Mouse (Mus musculus) liver, embryonic 14.5 days (tissue): Measurements from ENCODE around the gene E130114P18Rik. TPM values are rescaled to one million over a fixed set of nuclear protein-coding genes. Genes with fewer than 3 reads are reported as not detected.

Experiments used
- ATAC-seq: fragments of 200-750 bp; cut with Nextera tagmentation; 2 replicates; pipeline ENCODE4 v1.8.0; 2017; ENCODE audit warnings: moderate number of reproducible peaks, mild to moderate bottlenecking, moderate library complexity; ENCODE audit not compliant: insufficient read depth
- DNase-seq, 3 experiments: peaks; one replicate each; pipeline ENCODE4 v3.0.0-alpha.2; 2012 to 2013; ENCODE audit warnings: low read depth in 3 of 3, low spot score in 3 of 3
- H3K27ac ChIP-seq: fragments of 300-500 bp; sonication (generic); 2 replicates; pipeline ENCODE4 v1.5.1; 2014; ENCODE audit warnings: moderate library complexity, mild to moderate bottlenecking, control low read depth, inconsistent platforms
- H3K27me3 ChIP-seq: fragments of 300-500 bp; sonication (generic); 2 replicates; pipeline ENCODE4 v1.6.1; 2014; ENCODE audit warnings: mild to moderate bottlenecking, low read length, moderate library complexity; ENCODE audit not compliant: control insufficient read depth, insufficient read depth
- H3K36me3 ChIP-seq: fragments of 300-500 bp; sonication (generic); replicated peaks from 2 replicates; pipeline ENCODE4 v1.6.1; 2014; ENCODE audit warnings: low read depth; ENCODE audit not compliant: control insufficient read depth, insufficient read depth
- H3K4me1 ChIP-seq, 2 experiments: fragments of 200-500 bp in 1 of 2; fragments of 300-500 bp in 1 of 2; sonication (generic) in 1 of 2; replicated peaks; 2 replicates each; pipeline ENCODE4 v1.6.1; 2012 to 2014; ENCODE audit warnings: antibody characterized with exemption in 1 of 2, inconsistent platforms in 1 of 2, low read length in 1 of 2; ENCODE audit not compliant: control insufficient read depth in 2 of 2, insufficient read depth in 2 of 2
- H3K4me2 ChIP-seq: fragments of 300-500 bp; sonication (generic); 2 replicates; pipeline ENCODE4 v1.6.1; 2014; ENCODE audit warnings: low read depth, mild to moderate bottlenecking, control low read depth, moderate library complexity
- H3K4me3 ChIP-seq, 2 experiments: fragments of 200-500 bp in 1 of 2; fragments of 300-500 bp in 1 of 2; sonication (generic) in 1 of 2; 2 replicates each; pipeline ENCODE4 v1.5.1; 2012 to 2014; ENCODE audit warnings: low read depth in 2 of 2, low read length in 2 of 2, mild to moderate bottlenecking in 2 of 2, control low read depth in 1 of 2, inconsistent platforms in 1 of 2, moderate library complexity in 1 of 2; ENCODE audit not compliant: insufficient read depth in 1 of 2
- H3K9ac ChIP-seq: fragments of 300-500 bp; sonication (generic); replicated peaks from 2 replicates; pipeline ENCODE4 v1.6.1; 2014; ENCODE audit warnings: mild to moderate bottlenecking, control low read depth, moderate library complexity
- H3K9me3 ChIP-seq: fragments of 300-500 bp; sonication (generic); 2 replicates; pipeline ENCODE4 v1.6.1; 2016; ENCODE audit warnings: low read length, mixed read lengths; ENCODE audit not compliant: control insufficient read depth
- CTCF ChIP-seq: IDR thresholded peaks from 2 replicates; pipeline ENCODE4 v1.5.1; 2016; ENCODE audit warnings: antibody characterized with exemption, low read depth, control low read depth
- EP300 ChIP-seq: IDR thresholded peaks from 2 replicates; pipeline ENCODE4 v1.6.1; 2016; ENCODE audit warnings: antibody characterized with exemption, low read depth
- WGBS: fragments of 180-500 bp; shearing (Covaris S2); extraction: QIAGEN DNeasy Blood & Tissue Kit; methylation state at CpG from one replicate; pipeline ENCODE4 v1.1.7; 2014; ENCODE audit not compliant: insufficient replicate concordance; 5-methylcytosine and 5-hydroxymethylcytosine counted together
- polyA plus RNA-seq, 2 experiments: library from polyadenylated mRNA; depleted of rRNA in 1 of 2; stranded (reverse) in 1 of 2; unstranded in 1 of 2; fragments of >200 nt; fragmentation: Nextera tagmentation in 1 of 2; extraction: Ambion mirVana in 1 of 2; gene quantifications; 2 replicates each; pipeline versions ENCODE4 v1.2.1 to v1.2.3; 2012 to 2014

E130114P18Rik gene
- polyA plus RNA-seq, 2 experiments, result not detected

- H3K36me3 ChIP-seq, result no peaks in the 10 kb centered on the region
- ATAC-seq (no peak), DNase-seq (no peak)
- no peaks in the 10 kb centered on the region for H3K9me3 ChIP-seq
- H3K4me3 ChIP-seq, result no peak overlapping the region
- TF ChIP-seq CTCF (no peak), EP300 (no peak)
- H3K27me3 ChIP-seq, result no peaks in the 10 kb centered on the region; the same call in none of the 2 replicates
- no peaks in the 10 kb centered on the region for H3K4me1 ChIP-seq
- no peak overlapping the region for H3K4me2 ChIP-seq
- WGBS, result 73% methylated on average over 8 of the region's 8 CpGs
- H3K27ac ChIP-seq, result no peak overlapping the region
- no peak overlapping the region for H3K9ac ChIP-seq
These were observed 7.8 kb upstream of the E130114P18Rik start for GRCm38 (mm10) chr4:97785547-97786271.

DNA sequence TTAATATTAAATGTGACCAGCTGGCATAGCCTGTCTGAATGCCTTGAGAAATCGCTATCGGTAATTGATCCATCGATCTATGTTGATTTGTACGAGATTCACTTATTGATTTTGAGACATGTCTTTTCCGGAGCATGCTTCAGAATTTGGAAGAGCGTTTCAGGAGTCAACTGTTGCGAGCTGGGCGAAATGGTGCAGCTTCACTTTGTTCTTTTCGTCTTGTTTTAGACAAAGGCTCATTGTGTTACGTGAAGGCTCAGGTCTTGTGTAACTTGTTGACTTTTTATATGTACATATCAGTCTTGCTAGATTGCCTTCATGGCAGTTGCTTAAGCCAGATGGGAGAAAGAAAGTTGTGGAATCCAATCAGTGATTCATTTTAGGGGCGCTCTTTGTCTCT lies 6.4 kb upstream of the E130114P18Rik start:
- Histone ChIP-seq H3K4me2 (no peak overlapping the region), H3K27ac (no peak overlapping the region), H3K4me3 (no peak overlapping the region), H3K9ac (no peak overlapping the region), H3K27me3 (peaks cover 11% of the 10 kb centered on the region), H3K9me3 (no peaks in the 10 kb centered on the region), H3K36me3 (no peaks in the 10 kb centered on the region), H3K4me1 (no peaks in the 10 kb centered on the region)
- TF ChIP-seq CTCF, result no peak
- TF ChIP-seq EP300, result no peak
- whole genome bisulfite sequencing, result 80% methylated on average over 11 of the region's 11 CpGs
- ATAC-seq (no peak), DNase-seq (no peak)

GRCm38 (mm10) chr4:97783073-97783879 lies 5.4 kb upstream of the E130114P18Rik start:
- no peaks in the 10 kb centered on the region for H3K4me1 ChIP-seq
- H3K9ac ChIP-seq, result no peak overlapping the region
- TF ChIP-seq CTCF, result no peak
- no peak for TF ChIP-seq EP300
- H3K9me3 ChIP-seq, result no peaks in the 10 kb centered on the region
- WGBS, result 81% methylated on average over 26 of the region's 26 CpGs
- ATAC-seq (no peak), DNase-seq (no peak)
- no peak overlapping the region for H3K4me3 ChIP-seq
- H3K36me3 ChIP-seq, result no peaks in the 10 kb centered on the region
- no peak overlapping the region for H3K27ac ChIP-seq
- H3K4me2 ChIP-seq, result no peak overlapping the region
- H3K27me3 ChIP-seq, result peaks cover 21% of the 10 kb centered on the region

DNA sequence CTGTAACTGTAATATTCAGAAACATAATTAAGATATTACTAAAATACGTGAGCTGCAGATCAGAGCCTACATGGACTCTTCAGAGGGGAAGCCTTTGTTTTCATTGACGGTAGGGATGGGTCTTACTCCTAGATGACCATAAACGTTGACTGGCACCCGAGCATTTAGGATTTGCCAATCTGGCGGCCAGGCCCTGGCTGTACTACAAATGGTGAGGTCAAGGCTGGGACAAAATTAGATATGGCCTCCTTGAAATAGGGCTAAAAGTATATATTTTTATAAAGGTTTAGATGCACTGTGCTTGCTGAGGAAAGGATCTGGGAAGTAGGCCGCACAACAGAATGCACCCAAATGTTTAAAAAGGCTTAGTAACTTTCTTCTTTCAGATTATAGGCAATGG lies 4.6 kb upstream of the E130114P18Rik start:
- Histone ChIP-seq H3K27ac (no peak overlapping the region), H3K36me3 (no peaks in the 10 kb centered on the region), H3K27me3 (peaks cover 29% of the 10 kb centered on the region), H3K4me2 (no peak overlapping the region), H3K9ac (no peak overlapping the region), H3K4me3 (no peak overlapping the region), H3K9me3 (no peaks in the 10 kb centered on the region), H3K4me1 (no peaks in the 10 kb centered on the region)
- DNase-seq (no peak), ATAC-seq (no peak)
- 73% methylated on average over 6 of the region's 6 CpGs for WGBS
- TF ChIP-seq CTCF (no peak), EP300 (no peak)

- Histone ChIP-seq H3K9ac (no peak overlapping the region), H3K27me3 (peaks cover 33% of the 10 kb centered on the region), H3K4me3 (no peak overlapping the region), H3K36me3 (no peaks in the 10 kb centered on the region), H3K27ac (no peak overlapping the region), H3K4me2 (no peak overlapping the region), H3K4me1 (no peaks in the 10 kb centered on the region), H3K9me3 (no peaks in the 10 kb centered on the region)
- no peak for DNase-seq
- 60% methylated on average over 3 of the region's 3 CpGs for WGBS
- no peak for ATAC-seq
- TF ChIP-seq EP300, result no peak
- no peak for TF ChIP-seq CTCF
These were observed 4.2 kb upstream of the E130114P18Rik start for GRCm38 (mm10) chr4:97782069-97782468.
